Mouse (Mus musculus): ENCODE data around the gene Pcdh15.

Pcdh15 gene

DNA sequence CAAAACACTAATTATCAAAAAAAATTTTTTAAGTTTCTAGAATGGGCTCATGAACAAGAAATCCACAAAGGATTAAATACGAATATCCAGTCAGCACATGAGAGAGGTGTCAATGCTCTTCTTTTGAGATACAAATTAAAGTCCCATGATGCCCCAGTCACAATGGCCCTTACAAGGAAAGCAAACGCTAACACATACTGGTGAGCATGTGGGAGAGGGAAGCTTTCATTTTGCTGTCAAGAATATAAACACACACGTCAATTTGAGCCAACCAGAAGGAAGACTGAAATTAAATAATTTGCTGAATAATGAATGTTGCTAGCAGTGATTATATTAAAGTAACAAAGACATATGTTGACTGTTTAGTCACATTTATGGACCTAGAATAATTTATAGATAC lies 1470.5 kb downstream of the Pcdh15 start:
- DNase-seq (ENCODE audit: low read depth, low spot score) = no peak

DNA sequence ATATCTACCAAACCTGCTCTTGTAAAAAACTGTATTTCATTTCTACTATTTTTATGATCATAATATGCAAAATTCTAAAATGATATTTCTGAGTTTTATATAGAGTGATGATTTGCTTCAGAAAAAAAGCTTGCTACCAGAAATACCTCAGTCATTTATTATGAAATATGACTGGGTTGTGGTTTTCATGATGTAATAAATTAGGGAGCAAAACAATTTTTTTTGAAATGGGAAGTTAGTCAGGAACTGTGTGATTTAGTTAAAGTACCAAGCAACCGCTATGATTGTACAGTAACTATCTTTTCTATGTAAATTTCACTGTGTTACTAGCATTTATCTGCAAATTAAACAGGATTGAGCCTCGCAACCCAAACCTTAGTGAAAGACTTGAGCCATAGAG lies 1480.8 kb downstream of the Pcdh15 start:
- no peak for DNase-seq (ENCODE audit: low read depth, low spot score)

DNA sequence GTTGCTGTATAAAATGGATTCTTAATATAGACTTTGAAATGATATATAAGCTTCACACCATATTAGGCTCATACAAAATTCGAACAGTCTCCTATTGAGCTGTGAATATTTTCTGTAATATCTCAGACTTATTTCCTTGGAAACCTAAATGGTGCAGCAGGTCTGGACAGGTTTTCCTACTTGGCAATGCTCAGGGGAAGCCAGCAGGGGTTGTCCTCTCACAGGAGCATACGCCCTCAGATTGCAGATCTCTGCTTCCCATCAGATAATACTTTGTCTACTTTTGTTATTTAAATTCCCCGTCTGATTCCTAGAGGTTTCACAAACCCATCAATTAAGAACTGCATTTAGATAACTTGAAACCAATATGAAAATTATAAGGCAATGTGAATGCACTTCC lies 1492.7 kb downstream of the Pcdh15 start:
- no peak for DNase-seq (ENCODE audit: low read depth, low spot score)

DNA sequence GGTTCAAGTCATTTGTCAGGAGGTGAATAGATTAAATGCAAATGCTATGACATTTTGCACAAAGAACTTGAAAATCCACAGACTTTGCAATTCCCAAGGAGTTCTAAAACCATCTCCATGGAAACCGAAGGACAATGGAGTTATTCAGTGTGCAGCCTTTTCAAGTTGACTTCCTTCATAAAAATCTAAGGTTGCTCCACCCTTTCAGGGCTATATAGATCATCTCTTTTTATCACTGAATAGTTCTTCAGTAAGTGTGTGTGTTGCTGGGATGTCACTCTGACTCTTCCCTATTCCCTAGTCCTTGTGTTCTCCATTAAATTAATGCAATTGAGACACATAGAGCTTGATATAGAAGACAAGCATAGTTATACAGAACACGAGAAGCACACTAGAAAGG lies 1508.5 kb downstream of the Pcdh15 start:
- DNase-seq (ENCODE audit: low read depth, low spot score) = no peak

DNA sequence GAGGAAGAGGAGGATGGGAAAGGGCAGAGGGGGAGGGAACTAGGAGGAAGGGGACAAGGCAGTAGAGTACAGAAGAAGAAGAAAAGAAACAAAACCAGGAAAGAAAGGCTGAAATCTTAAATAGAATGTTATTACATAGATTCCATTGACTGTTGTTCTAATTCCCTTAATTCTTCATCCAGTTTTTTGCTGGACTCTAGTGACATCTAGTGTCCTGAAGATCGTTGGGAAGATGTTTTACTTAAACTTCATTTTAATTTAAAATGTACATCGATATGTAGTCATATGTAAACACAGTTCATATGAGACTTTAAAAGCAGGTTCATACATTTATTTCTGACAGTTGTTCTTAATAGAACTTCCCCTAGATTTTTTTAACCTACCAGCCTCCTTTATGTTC lies 1522.7 kb downstream of the Pcdh15 start:
- DNase-seq (ENCODE audit: low read depth, low spot score) = no peak

DNA sequence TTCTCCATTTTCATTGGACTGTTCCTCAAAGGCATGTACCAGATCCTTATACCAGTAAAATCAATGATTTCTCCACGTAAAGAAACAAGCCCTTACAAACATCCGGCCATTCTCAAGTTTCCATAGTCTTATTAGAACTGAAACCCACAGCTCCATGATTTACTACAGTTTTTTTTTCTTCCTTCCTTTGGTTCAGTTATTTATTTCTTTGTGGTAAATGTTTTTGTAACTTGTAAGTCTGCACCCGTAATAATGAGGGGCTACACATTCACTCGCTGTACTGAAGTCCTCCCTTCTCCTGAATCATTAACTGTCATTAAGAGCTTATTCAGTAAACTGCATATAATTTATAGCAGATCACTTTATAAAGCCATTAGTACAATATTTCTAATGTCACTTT lies 1526.6 kb downstream of the Pcdh15 start:
- DNase-seq (ENCODE audit: low read depth, low spot score) = no peak

DNA sequence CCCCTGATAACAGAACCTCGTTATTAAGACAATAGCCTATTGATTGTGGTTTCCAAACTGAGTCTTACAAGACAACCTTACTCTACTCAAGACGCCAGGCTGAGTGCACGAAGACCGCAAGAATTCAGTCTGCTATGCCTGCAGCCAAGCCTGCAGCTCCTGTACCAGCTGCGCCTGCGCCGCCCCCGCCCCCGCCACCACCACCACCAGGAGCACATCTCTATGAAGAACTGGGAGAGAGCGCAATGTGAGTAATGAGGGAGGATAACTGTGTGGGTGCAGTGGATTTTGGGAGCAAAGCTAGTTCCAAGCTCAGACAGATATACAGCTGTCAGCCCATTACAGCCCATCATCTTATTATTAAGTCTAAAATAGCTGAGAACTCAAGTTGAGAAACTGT lies 1527.5 kb downstream of the Pcdh15 start:
- no peak for DNase-seq (ENCODE audit: low read depth, low spot score)

DNA sequence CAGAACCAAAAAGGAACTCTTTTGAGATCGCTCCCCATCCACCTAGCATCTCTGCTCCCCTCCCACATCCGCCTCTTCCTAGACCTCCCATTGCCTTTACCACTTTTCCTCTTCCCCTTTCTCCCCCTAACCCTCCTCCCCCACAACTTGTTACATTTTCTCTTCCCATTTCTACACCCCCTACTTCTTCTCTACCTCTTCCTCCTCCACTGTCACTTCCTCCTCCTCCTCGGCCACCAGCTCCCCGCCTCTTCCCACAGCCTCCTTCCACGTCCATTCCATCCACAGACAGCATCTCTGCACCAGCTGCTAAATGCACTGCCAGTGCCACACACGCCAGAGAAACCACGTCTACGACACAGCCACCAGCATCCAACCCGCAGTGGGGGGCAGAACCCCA lies 1532.2 kb downstream of the Pcdh15 start:
- DNase-seq (ENCODE audit: low read depth, low spot score) = no peak

DNA sequence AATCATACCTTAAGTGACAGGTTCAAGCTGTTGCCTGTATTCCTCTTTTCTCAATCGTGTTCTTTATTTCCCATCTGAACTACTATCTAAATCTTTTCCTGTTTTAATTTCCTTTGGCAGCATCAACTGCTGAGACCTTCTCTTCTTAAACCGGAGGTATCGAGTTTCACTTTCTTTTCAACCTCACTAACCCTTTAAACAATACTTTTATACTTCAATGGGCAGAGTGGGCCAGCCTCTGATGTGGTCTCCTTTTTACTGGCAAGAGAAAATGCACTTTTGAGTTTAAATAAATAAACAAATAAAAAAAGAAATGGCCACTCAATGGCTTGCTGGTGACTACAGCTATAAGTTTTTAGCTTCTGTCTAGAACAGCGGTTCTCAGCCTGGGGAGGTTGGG lies 1537.9 kb downstream of the Pcdh15 start:
- no peak for DNase-seq (ENCODE audit: low read depth, low spot score)

DNA sequence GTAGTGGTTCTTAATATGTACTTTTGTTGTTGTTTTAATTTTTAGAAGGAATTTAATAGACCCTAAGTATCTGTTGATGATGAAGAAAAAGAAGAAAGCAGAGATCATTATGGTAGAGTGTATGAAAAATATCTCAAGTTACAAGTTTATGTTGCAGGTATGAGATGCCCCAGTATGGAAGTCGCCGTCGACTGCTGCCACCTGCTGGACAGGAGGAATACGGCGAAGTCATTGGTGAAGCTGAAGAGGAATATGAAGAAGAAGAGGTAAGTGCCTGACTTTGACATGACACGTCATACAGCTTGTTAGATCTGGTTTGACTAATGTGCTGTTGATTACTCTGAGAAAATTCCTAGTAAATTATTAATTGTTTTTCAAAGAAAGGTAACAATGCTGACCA lies 1543.0 kb downstream of the Pcdh15 start:
- no peak for DNase-seq (ENCODE audit: low read depth, low spot score)

DNA sequence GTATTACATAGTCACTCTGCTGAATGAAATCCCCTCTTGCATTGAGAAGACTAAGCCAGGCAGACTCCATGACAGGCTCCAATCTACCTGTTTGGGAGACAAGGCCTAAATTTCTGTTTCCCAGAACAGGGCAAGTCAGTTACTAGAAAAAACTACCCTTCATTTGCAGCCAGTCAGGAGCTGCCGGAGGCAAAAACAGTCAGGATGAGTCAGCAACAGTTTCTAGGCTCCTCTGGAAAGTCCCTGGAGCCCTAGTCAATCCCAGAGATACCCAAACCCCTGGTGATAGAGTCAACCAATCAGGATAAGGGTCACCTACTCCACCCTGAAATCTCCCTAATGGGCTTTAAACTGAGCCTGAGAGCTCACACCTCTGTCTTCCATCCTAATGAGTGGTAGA lies 1564.0 kb downstream of the Pcdh15 start:
- no peak for DNase-seq (ENCODE audit: low read depth, low spot score)

DNA sequence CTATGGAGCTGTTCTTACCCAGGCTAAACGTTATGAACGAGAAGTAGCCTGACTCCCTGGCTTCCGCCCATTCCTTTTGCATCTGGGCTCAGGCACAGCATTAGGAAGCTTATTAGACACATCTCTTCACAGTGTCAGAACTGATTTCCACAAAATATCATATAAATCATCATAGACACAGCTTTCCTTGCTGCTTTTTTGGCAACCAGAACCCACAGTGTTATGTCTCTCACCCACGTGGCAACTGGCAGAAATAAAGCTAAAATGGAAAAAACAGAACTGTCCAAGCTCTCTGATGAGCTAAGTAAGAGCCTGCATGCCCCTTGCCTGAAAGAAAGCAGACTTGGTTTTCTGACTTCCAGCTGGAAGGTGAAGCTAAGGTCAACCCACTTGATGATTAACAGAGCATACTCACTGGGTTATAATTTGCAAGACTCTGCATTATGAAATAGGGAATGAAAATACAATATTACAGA lies 1580.9 kb downstream of the Pcdh15 start:
- DNase-seq (ENCODE audit: low read depth, low spot score) = no peak

DNA sequence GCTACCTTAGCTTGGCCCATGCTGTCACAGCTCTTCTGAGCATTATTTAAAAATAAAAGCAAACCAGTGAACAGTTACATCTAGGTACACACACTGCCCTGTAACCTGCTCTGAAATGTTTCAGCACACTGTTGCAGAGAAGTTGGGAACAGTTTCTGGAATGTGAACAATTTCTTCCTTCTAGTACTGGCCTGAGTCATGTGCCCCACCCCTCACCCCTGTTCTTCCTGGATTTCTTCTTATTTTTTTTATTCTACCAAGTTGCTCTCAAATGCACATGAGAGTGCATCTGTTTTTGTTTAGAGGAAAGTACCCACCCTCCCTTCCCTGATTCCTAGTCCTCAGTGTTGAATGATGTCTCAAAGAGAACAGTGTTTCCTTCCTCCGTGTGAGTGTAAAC lies 1581.4 kb downstream of the Pcdh15 start:
- no peak for DNase-seq (ENCODE audit: low read depth, low spot score)
